ENCODE assay signal across 9 mouse cellular contexts in genomic region chr3:87767764-87768163, GRCm38 (mm10). TPM values are rescaled to one million over a fixed set of nuclear protein-coding genes. Genes with fewer than 3 reads are reported as not detected.
A peak's percentile ranks its signal among the peaks of the same experiment; 100 is the strongest.
DNase-seq lines count a peak whose midpoint lies in the region; ATAC-seq and TF ChIP-seq lines count a peak whose summit lies in the region.
"Had no signal": no experiment of that assay in that cellular context is flagged by ENCODE, and none has a peak within 500 bp of the region (broad histone marks: within the 10 kb centered on the region; RNA-seq: fewer than 3 reads in every experiment).

No protein-coding gene starts in this region.

- no peak for DNase-seq in neural tube, embryonic 11.5 days (ENCODE audit: low spot score)
- no peak for DNase-seq in neural tube, embryonic 10.5 days (ENCODE audit: extremely low spot score, low spot score)
- no peak for DNase-seq in hindbrain, postnatal 0 days (ENCODE audit: low spot score)
- no peak for DNase-seq in liver, embryonic 14.5 days (ENCODE audit: low read depth in 3 of 3, low spot score in 3 of 3)
- no peak for DNase-seq in ovary, postnatal 10 days (ENCODE audit: low spot score)
- DNase-seq in ovary, postnatal 36 days (ENCODE audit: low spot score): no peak

- no peak for TF ChIP-seq EP300 in liver, embryonic 14.5 days (IDR thresholded peaks at IDR 0.05; ENCODE audit: low read depth)

- H3K9ac ChIP-seq in neural tube, embryonic 11.5 days (ENCODE audit: low read length): no peak overlapping the region
- no peak overlapping the region for H3K9ac ChIP-seq in hindbrain, postnatal 0 days (replicated peaks; ENCODE audit: low read length)
- no peak overlapping the region for H3K9ac ChIP-seq in liver, embryonic 14.5 days (replicated peaks)
- 0 out of 2 replicates have a peak overlapping the region, but pooled peaks have one; percentile 18 for H3K9ac ChIP-seq in stomach, embryonic 14.5 days (replicated peaks; ENCODE audit: low read depth, low read length)

- no peak for ATAC-seq in neural tube, embryonic 11.5 days (ENCODE audit: insufficient read depth, low FRiP score, low TSS enrichment)
- no peak for ATAC-seq in hindbrain, postnatal 0 days
- ATAC-seq in liver, embryonic 14.5 days (ENCODE audit: insufficient read depth): no peak
- ATAC-seq in stomach, embryonic 14.5 days (ENCODE audit: insufficient number of reproducible peaks, insufficient read depth, low FRiP score, low read depth): no peak
- no peak for ATAC-seq in erythroblast, adult 5-6 weeks (replicated peaks; ENCODE audit: low FRiP score, poor library complexity, severe bottlenecking)

- H3K36me3 ChIP-seq in neural tube, embryonic 11.5 days (ENCODE audit: control insufficient read depth, insufficient read depth, low read length): no peaks in the 10 kb centered on the region
- H3K36me3 ChIP-seq in hindbrain, postnatal 0 days (ENCODE audit: insufficient read depth, low read length): no peaks in the 10 kb centered on the region
- H3K36me3 ChIP-seq in liver, embryonic 14.5 days (replicated peaks; ENCODE audit: control insufficient read depth, insufficient read depth, low read depth): no peaks in the 10 kb centered on the region
- H3K36me3 ChIP-seq in stomach, embryonic 14.5 days (ENCODE audit: control insufficient read depth, insufficient read depth, low read length): no peaks in the 10 kb centered on the region

- TF ChIP-seq CTCF in hindbrain, postnatal 0 days (IDR thresholded peaks at IDR 0.05; ENCODE audit: low read depth): no peak
- TF ChIP-seq CTCF in liver, embryonic 14.5 days (IDR thresholded peaks at IDR 0.05; ENCODE audit: low read depth): no peak

- WGBS in neural tube, embryonic 11.5 days: 63% methylated on average over 8 of the region's 8 CpGs
- WGBS in hindbrain, postnatal 0 days: 66% methylated on average over 8 of the region's 8 CpGs
- WGBS in liver, embryonic 14.5 days (ENCODE audit: insufficient replicate concordance): 55% methylated on average over 8 of the region's 8 CpGs
- 81% methylated on average over 8 of the region's 8 CpGs for WGBS in stomach, embryonic 14.5 days

- H3K4me1 ChIP-seq in neural tube, embryonic 11.5 days (ENCODE audit: control insufficient read depth, insufficient read depth, low read length): peaks cover 5% of the 10 kb centered on the region
- no peaks in the 10 kb centered on the region; the same call in 1 of the 2 replicates for H3K4me1 ChIP-seq in hindbrain, postnatal 0 days (ENCODE audit: insufficient read depth, low read length)
- H3K4me1 ChIP-seq in liver, embryonic 14.5 days (replicated peaks; ENCODE audit: control insufficient read depth in 2 of 2, insufficient read depth in 2 of 2, low read length in 1 of 2): peaks cover 0 to 2% of the 10 kb centered on the region in 2 experiments; a peak in 1 of 4 replicates
- H3K4me1 ChIP-seq in stomach, embryonic 14.5 days (ENCODE audit: control insufficient read depth, insufficient read depth, low read length): peaks cover 37% of the 10 kb centered on the region

- no peaks in the 10 kb centered on the region for H3K9me3 ChIP-seq in neural tube, embryonic 11.5 days (ENCODE audit: control insufficient read depth, low read length)
- no peaks in the 10 kb centered on the region for H3K9me3 ChIP-seq in hindbrain, postnatal 0 days (ENCODE audit: low read length)
- H3K9me3 ChIP-seq in liver, embryonic 14.5 days (ENCODE audit: control insufficient read depth, low read length): no peaks in the 10 kb centered on the region
- no peaks in the 10 kb centered on the region for H3K9me3 ChIP-seq in stomach, embryonic 14.5 days (ENCODE audit: control insufficient read depth, low read depth, low read length)

- H3K4me2 ChIP-seq in neural tube, embryonic 11.5 days (ENCODE audit: low read depth): peak overlapping the region; percentile 26; the same call in 1 of the 2 replicates
- peak overlapping the region; percentile 42 for H3K4me2 ChIP-seq in hindbrain, postnatal 0 days (ENCODE audit: low read depth, low read length)
- H3K4me2 ChIP-seq in liver, embryonic 14.5 days (ENCODE audit: low read depth): peak overlapping the region; percentile 32
- H3K4me2 ChIP-seq in stomach, embryonic 14.5 days (replicated peaks; ENCODE audit: low read depth, low read length): peak overlapping the region; percentile 56

- H3K27ac ChIP-seq in neural tube, embryonic 11.5 days (ENCODE audit: low read depth, low read length): no peak overlapping the region
- no peak overlapping the region; the same call in 1 of the 2 replicates for H3K27ac ChIP-seq in hindbrain, postnatal 0 days
- no peak overlapping the region for H3K27ac ChIP-seq in liver, embryonic 14.5 days
- peak overlapping the region; percentile 78; the same call in 1 of the 2 replicates for H3K27ac ChIP-seq in stomach, embryonic 14.5 days (ENCODE audit: low read length)

- H3K4me3 ChIP-seq in neural tube, embryonic 11.5 days (ENCODE audit: low read depth, low read length): peak overlapping the region; percentile 27; the same call in 1 of the 2 replicates
- H3K4me3 ChIP-seq in hindbrain, postnatal 0 days (ENCODE audit: low read length): peak overlapping the region; percentile 26
- H3K4me3 ChIP-seq in liver, embryonic 14.5 days (ENCODE audit: insufficient read depth in 1 of 2, low read depth in 2 of 2, low read length in 2 of 2): peak overlapping the region; percentile 20 to 51; a peak in 3 of 4 replicates
- peak overlapping the region; percentile 49 for H3K4me3 ChIP-seq in stomach, embryonic 14.5 days (ENCODE audit: low read depth, low read length)

- H3K27me3 ChIP-seq in neural tube, embryonic 11.5 days (ENCODE audit: control insufficient read depth, insufficient read depth, low read length): no peaks in the 10 kb centered on the region; the same call in none of the 2 replicates
- H3K27me3 ChIP-seq in hindbrain, postnatal 0 days (ENCODE audit: insufficient read depth, low read length): peaks cover 4% of the 10 kb centered on the region; the same call in 1 of the 2 replicates
- H3K27me3 ChIP-seq in liver, embryonic 14.5 days (ENCODE audit: control insufficient read depth, insufficient read depth, low read length): no peaks in the 10 kb centered on the region; the same call in none of the 2 replicates
- no peaks in the 10 kb centered on the region for H3K27me3 ChIP-seq in stomach, embryonic 14.5 days (ENCODE audit: control insufficient read depth, insufficient read depth, low read length)

RNA-seq across cellular contexts. Expression of gene Lrrc71, which starts 19.3 kb away (rescaled TPM):
- 0.24 and 0.31 TPM in 2 replicates for polyA plus RNA-seq in neural tube, embryonic 11.5 days (2014; fragmentation: Nextera tagmentation; extraction: Ambion mirVana)
- 0.40 and 4.4 TPM in 2 replicates for total RNA-seq in hindbrain, postnatal 0 days (2014; rRNA removed)
- polyA plus RNA-seq in hindbrain, postnatal 0 days (2015; fragmentation: Nextera tagmentation; extraction: Ambion mirVana): 0.77 and 1.2 TPM in 2 replicates
- 0.08 and 0.09 TPM in 2 replicates for polyA plus RNA-seq in liver, embryonic 14.5 days (2012; rRNA removed)
- 0.24 and 0.29 TPM in 2 replicates for polyA plus RNA-seq in liver, embryonic 14.5 days (2014; fragmentation: Nextera tagmentation; extraction: Ambion mirVana)
- 0.69 and 1.2 TPM in 2 replicates for polyA plus RNA-seq in stomach, embryonic 14.5 days (2014; fragmentation: Nextera tagmentation; extraction: Ambion mirVana)
- total RNA-seq in erythroblast, adult 5-6 weeks (2015; ENCODE audit: low replicate concordance): not detected in 2 replicates
- not detected in 2 replicates for total RNA-seq in erythroblast, adult 5-6 weeks (2017; ENCODE audit: low replicate concordance)

RNA-seq across cellular contexts. Expression of gene Ntrk1, which starts 27.2 kb away (rescaled TPM):
- 18.3 and 20.4 TPM in 2 replicates for polyA plus RNA-seq in neural tube, embryonic 11.5 days (2014; fragmentation: Nextera tagmentation; extraction: Ambion mirVana)
- 3.2 and 4.8 TPM in 2 replicates for total RNA-seq in hindbrain, postnatal 0 days (2014; rRNA removed)
- 5.2 and 5.4 TPM in 2 replicates for polyA plus RNA-seq in hindbrain, postnatal 0 days (2015; fragmentation: Nextera tagmentation; extraction: Ambion mirVana)
- polyA plus RNA-seq in liver, embryonic 14.5 days (2012; rRNA removed): 0.08 and 0.10 TPM in 2 replicates
- polyA plus RNA-seq in liver, embryonic 14.5 days (2014; fragmentation: Nextera tagmentation; extraction: Ambion mirVana): 0.04 and 0.14 TPM in 2 replicates
- 0.88 and 0.97 TPM in 2 replicates for polyA plus RNA-seq in stomach, embryonic 14.5 days (2014; fragmentation: Nextera tagmentation; extraction: Ambion mirVana)
- total RNA-seq in erythroblast, adult 5-6 weeks (2015; ENCODE audit: low replicate concordance): not detected in 2 replicates
- total RNA-seq in erythroblast, adult 5-6 weeks (2017; ENCODE audit: low replicate concordance): not detected in 2 replicates
- total RNA-seq: hematopoietic stem cell, adult 5-6 weeks had no signal

RNA-seq across cellular contexts. Expression of gene Insrr, which starts 29.0 kb away (rescaled TPM):
- polyA plus RNA-seq in neural tube, embryonic 11.5 days (2014; fragmentation: Nextera tagmentation; extraction: Ambion mirVana): 0.45 and 0.87 TPM in 2 replicates
- 0.78 and 0.90 TPM in 2 replicates for total RNA-seq in hindbrain, postnatal 0 days (2014; rRNA removed)
- polyA plus RNA-seq in hindbrain, postnatal 0 days (2015; fragmentation: Nextera tagmentation; extraction: Ambion mirVana): 0.33 and 0.44 TPM in 2 replicates
- polyA plus RNA-seq in liver, embryonic 14.5 days (2012; rRNA removed): 0.02 TPM in 2 replicates
- polyA plus RNA-seq in liver, embryonic 14.5 days (2014; fragmentation: Nextera tagmentation; extraction: Ambion mirVana): not detected in 2 replicates
- 0.20 and 0.55 TPM in 2 replicates for polyA plus RNA-seq in stomach, embryonic 14.5 days (2014; fragmentation: Nextera tagmentation; extraction: Ambion mirVana)
- total RNA-seq in erythroblast, adult 5-6 weeks (2015; ENCODE audit: low replicate concordance): not detected in 2 replicates
- not detected in 2 replicates for total RNA-seq in erythroblast, adult 5-6 weeks (2017; ENCODE audit: low replicate concordance)

RNA-seq across cellular contexts. Expression of gene Pear1, which starts 56.3 kb away (rescaled TPM):
- polyA plus RNA-seq in neural tube, embryonic 11.5 days (2014; fragmentation: Nextera tagmentation; extraction: Ambion mirVana): 9.2 and 10.2 TPM in 2 replicates
- 19.4 and 22.7 TPM in 2 replicates for total RNA-seq in hindbrain, postnatal 0 days (2014; rRNA removed)
- 6.4 and 7.4 TPM in 2 replicates for polyA plus RNA-seq in hindbrain, postnatal 0 days (2015; fragmentation: Nextera tagmentation; extraction: Ambion mirVana)
- polyA plus RNA-seq in liver, embryonic 14.5 days (2012; rRNA removed): 5.4 and 6.9 TPM in 2 replicates
- 3.8 and 4.5 TPM in 2 replicates for polyA plus RNA-seq in liver, embryonic 14.5 days (2014; fragmentation: Nextera tagmentation; extraction: Ambion mirVana)
- 25.4 and 28.3 TPM in 2 replicates for polyA plus RNA-seq in stomach, embryonic 14.5 days (2014; fragmentation: Nextera tagmentation; extraction: Ambion mirVana)
- 0.63 and 1.9 TPM in 2 replicates for total RNA-seq in erythroblast, adult 5-6 weeks (2015; ENCODE audit: low replicate concordance)
- total RNA-seq in erythroblast, adult 5-6 weeks (2017; ENCODE audit: low replicate concordance): 0.42 TPM in 1 of 2 replicates, not detected in the other
